Mouse (Mus musculus) embryonic facial prominence, embryonic 11.5 days (tissue): Measurements from ENCODE around the gene Arhgap17. TPM values are rescaled to one million over a fixed set of nuclear protein-coding genes. Genes with fewer than 3 reads are reported as not detected.

Experiments used
- ATAC-seq: fragments of 200-750 bp; cut with Nextera tagmentation; replicated peaks from 2 replicates; pipeline ENCODE4 v1.8.0; 2017; ENCODE audit warnings: low read depth; ENCODE audit not compliant: insufficient number of reproducible peaks, low FRiP score, low TSS enrichment
- DNase-seq: peaks from one replicate; pipeline ENCODE4 v3.0.0-alpha.2; 2015; ENCODE audit warnings: low spot score
- H3K27ac ChIP-seq: fragments of 300-500 bp; sonication (generic); replicated peaks from 2 replicates; pipeline ENCODE4 v1.5.1; 2014; ENCODE audit warnings: mild to moderate bottlenecking, low read depth, low read length, control low read depth
- H3K27me3 ChIP-seq: fragments of 300-500 bp; sonication (generic); 2 replicates; pipeline ENCODE4 v1.6.1; 2014; ENCODE audit warnings: mild to moderate bottlenecking, low read length, moderate library complexity, mixed read lengths; ENCODE audit not compliant: control insufficient read depth, insufficient read depth
- H3K36me3 ChIP-seq: fragments of 300-500 bp; sonication (generic); replicated peaks from 2 replicates; pipeline ENCODE4 v1.6.1; 2014; ENCODE audit warnings: low read depth, mild to moderate bottlenecking, low read length, moderate library complexity, mixed read lengths; ENCODE audit not compliant: control insufficient read depth, insufficient read depth
- H3K4me1 ChIP-seq: fragments of 300-500 bp; sonication (generic); 2 replicates; pipeline ENCODE4 v1.6.1; 2014; ENCODE audit warnings: low read length, mixed read lengths; ENCODE audit not compliant: control insufficient read depth, insufficient read depth
- H3K4me2 ChIP-seq: fragments of 300-500 bp; sonication (generic); 2 replicates; pipeline ENCODE4 v1.6.1; 2014; ENCODE audit warnings: low read depth, mild to moderate bottlenecking, control low read depth, low read length, moderate library complexity
- H3K4me3 ChIP-seq: fragments of 300-500 bp; sonication (generic); 2 replicates; pipeline ENCODE4 v1.5.1; 2014; ENCODE audit warnings: low read depth, low read length, control low read depth
- H3K9ac ChIP-seq: fragments of 300-500 bp; sonication (generic); replicated peaks from 2 replicates; pipeline ENCODE4 v1.6.1; 2014; ENCODE audit warnings: mild to moderate bottlenecking, control low read depth, low read length
- H3K9me3 ChIP-seq: fragments of 300-500 bp; sonication (generic); replicated peaks from 2 replicates; pipeline ENCODE4 v1.6.1; 2016; ENCODE audit warnings: mild to moderate bottlenecking, low read length, inconsistent platforms, mixed read lengths; ENCODE audit not compliant: control insufficient read depth
- WGBS: fragments of 180-500 bp; shearing (Covaris S2); extraction: QIAGEN DNeasy Blood & Tissue Kit; methylation state at CpG from one replicate; pipeline ENCODE4 v1.1.7; 2014; 5-methylcytosine and 5-hydroxymethylcytosine counted together
- polyA plus RNA-seq: library from polyadenylated mRNA; unstranded; fragments of >200 nt; fragmentation: Nextera tagmentation; extraction: Ambion mirVana; gene quantifications from 2 replicates; pipeline ENCODE4 v1.2.1, GENCODE M21; 2014

Arhgap17 gene
- polyA plus RNA-seq, 1 experiment from 2014 or later: 27.1 TPM

GRCm38 (mm10) chr7:123346631-123347290 lies 23.0 kb downstream of the Arhgap17 start:
- no peak overlapping the region for H3K4me2 ChIP-seq
- H3K27ac ChIP-seq: no peak overlapping the region
- no peaks in the 10 kb centered on the region for H3K36me3 ChIP-seq
- H3K9ac ChIP-seq: no peak overlapping the region
- no peaks in the 10 kb centered on the region for H3K9me3 ChIP-seq
- no peak for ATAC-seq
- no peak overlapping the region for H3K4me3 ChIP-seq
- no peaks in the 10 kb centered on the region for H3K27me3 ChIP-seq
- H3K4me1 ChIP-seq: no peaks in the 10 kb centered on the region
- no peak for DNase-seq
- 85% methylated on average over 7 of the region's 7 CpGs for WGBS

GRCm38 (mm10) chr7:123345041-123345544 lies 24.6 kb downstream of the Arhgap17 start:
- Histone ChIP-seq H3K4me2 (no peak overlapping the region), H3K4me1 (no peaks in the 10 kb centered on the region), H3K27ac (no peak overlapping the region), H3K27me3 (no peaks in the 10 kb centered on the region), H3K9me3 (no peaks in the 10 kb centered on the region), H3K9ac (no peak overlapping the region), H3K4me3 (no peak overlapping the region), H3K36me3 (no peaks in the 10 kb centered on the region)
- 85% methylated on average over 3 of the region's 3 CpGs for WGBS
- DNase-seq (no peak), ATAC-seq (no peak)

GRCm38 (mm10) chr7:123344079-123344780 lies 25.5 kb downstream of the Arhgap17 start:
- H3K9me3 ChIP-seq: no peaks in the 10 kb centered on the region
- WGBS: 92% methylated on average over 5 of the region's 5 CpGs
- no peaks in the 10 kb centered on the region for H3K36me3 ChIP-seq
- no peaks in the 10 kb centered on the region for H3K4me1 ChIP-seq
- H3K27me3 ChIP-seq: no peaks in the 10 kb centered on the region
- DNase-seq (no peak), ATAC-seq (no peak)
- H3K4me3 ChIP-seq: no peak overlapping the region
- H3K27ac ChIP-seq: no peak overlapping the region
- H3K4me2 ChIP-seq: no peak overlapping the region
- H3K9ac ChIP-seq: no peak overlapping the region

- ATAC-seq (no peak), DNase-seq (no peak)
- Histone ChIP-seq H3K4me2 (no peak overlapping the region), H3K4me3 (no peak overlapping the region), H3K4me1 (no peaks in the 10 kb centered on the region), H3K36me3 (no peaks in the 10 kb centered on the region), H3K27ac (no peak overlapping the region), H3K27me3 (no peaks in the 10 kb centered on the region), H3K9me3 (no peaks in the 10 kb centered on the region), H3K9ac (no peak overlapping the region)
- WGBS: 65% methylated on average over 5 of the region's 5 CpGs
Measured at GRCm38 (mm10) chr7:123341896-123342295, 27.8 kb downstream of the Arhgap17 start.

- Histone ChIP-seq H3K27ac (no peak overlapping the region), H3K27me3 (no peaks in the 10 kb centered on the region), H3K4me3 (no peak overlapping the region), H3K36me3 (no peaks in the 10 kb centered on the region), H3K9me3 (no peaks in the 10 kb centered on the region), H3K4me2 (no peak overlapping the region), H3K4me1 (no peaks in the 10 kb centered on the region), H3K9ac (no peak overlapping the region; the same call in 1 of the 2 replicates)
- ATAC-seq (no peak), DNase-seq (no peak)
- 42% methylated on average over 8 of the region's 8 CpGs for WGBS
Measured at GRCm38 (mm10) chr7:123338351-123338750, 31.4 kb downstream of the Arhgap17 start.

- no peaks in the 10 kb centered on the region for H3K27me3 ChIP-seq
Measured at GRCm38 (mm10) chr7:123336322-123336721, 33.4 kb downstream of the Arhgap17 start.

GRCm38 (mm10) chr7:123330506-123330905 lies 39.2 kb downstream of the Arhgap17 start:
- Histone ChIP-seq H3K9ac (no peak overlapping the region), H3K36me3 (no peaks in the 10 kb centered on the region), H3K9me3 (no peaks in the 10 kb centered on the region), H3K27ac (no peak overlapping the region), H3K4me1 (no peaks in the 10 kb centered on the region), H3K4me2 (no peak overlapping the region), H3K4me3 (no peak overlapping the region), H3K27me3 (no peaks in the 10 kb centered on the region)
- 85% methylated on average over 9 of the region's 9 CpGs for WGBS
- DNase-seq (no peak), ATAC-seq (no peak)

More at GRCm38 (mm10) chr7:123336322-123336721, 33.4 kb downstream of the Arhgap17 start:
- H3K4me2 ChIP-seq: no peak overlapping the region
- DNase-seq (no peak), ATAC-seq (no peak)
- WGBS: 69% methylated on average over 1 of the region's 1 CpGs
- no peak overlapping the region for H3K4me3 ChIP-seq
- no peak overlapping the region for H3K27ac ChIP-seq
- no peaks in the 10 kb centered on the region for H3K9me3 ChIP-seq
- H3K4me1 ChIP-seq: no peaks in the 10 kb centered on the region
- H3K36me3 ChIP-seq: no peaks in the 10 kb centered on the region
- H3K9ac ChIP-seq: no peak overlapping the region

GRCm38 (mm10) chr7:123327909-123328308 lies 41.8 kb downstream of the Arhgap17 start:
- Histone ChIP-seq H3K4me3 (no peak overlapping the region), H3K9ac (no peak overlapping the region), H3K4me2 (no peak overlapping the region), H3K9me3 (no peaks in the 10 kb centered on the region), H3K36me3 (no peaks in the 10 kb centered on the region), H3K27me3 (no peaks in the 10 kb centered on the region), H3K4me1 (no peaks in the 10 kb centered on the region), H3K27ac (no peak overlapping the region)
- 73% methylated on average over 4 of the region's 4 CpGs for WGBS
- DNase-seq (no peak), ATAC-seq (no peak)
